In the genomic region with DNA sequence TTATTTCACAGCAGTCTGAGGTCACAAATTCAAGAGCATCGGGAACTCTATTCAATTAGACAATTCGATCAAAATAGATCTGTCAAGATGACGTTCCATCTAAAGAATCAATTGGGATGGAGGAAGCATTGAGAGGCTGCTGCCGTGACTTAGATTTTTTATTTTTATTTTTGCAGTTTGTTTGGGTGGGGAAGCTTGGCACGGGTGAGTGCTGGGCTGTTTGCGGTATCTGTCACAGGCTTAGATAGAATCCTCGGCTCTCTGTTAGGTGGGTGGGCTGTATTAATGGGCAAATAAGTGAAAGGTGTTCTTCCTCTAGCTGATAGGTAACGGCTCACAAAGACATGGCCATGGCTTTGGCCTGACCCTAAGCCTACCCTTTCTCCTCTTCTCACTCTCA, we compare ENCODE assay signal across 22 mouse cellular contexts.
"Had no signal": no experiment of that assay in that cellular context is flagged by ENCODE, and none has a peak within 500 bp of the region (broad histone marks: within the 10 kb centered on the region; RNA-seq: fewer than 3 reads in every experiment).

No protein-coding gene starts in this region.

- H3K4me2 ChIP-seq: limb, embryonic 13.5 days; liver, embryonic 12.5 days; liver, embryonic 15.5 days; lung, embryonic 15.5 days; midbrain, embryonic 13.5 days; neural tube, embryonic 13.5 days; stomach, embryonic 15.5 days had no signal

- H3K4me3 ChIP-seq: limb, embryonic 10.5 days; limb, embryonic 13.5 days; liver, embryonic 12.5 days; liver, embryonic 15.5 days; lung, embryonic 15.5 days; megakaryocyte, embryonic 14.5 days; midbrain, embryonic 10.5 days; midbrain, embryonic 13.5 days; myocyte; neural tube, embryonic 13.5 days; stomach, embryonic 15.5 days had no signal

- ATAC-seq: liver, embryonic 12.5 days; midbrain, embryonic 13.5 days; midbrain, embryonic 16.5 days had no signal

- H3K9ac ChIP-seq: limb, embryonic 13.5 days; liver, embryonic 12.5 days; liver, embryonic 15.5 days; lung, embryonic 15.5 days; midbrain, embryonic 13.5 days; neural tube, embryonic 13.5 days; stomach, embryonic 15.5 days had no signal

- H3K4me1 ChIP-seq: liver, embryonic 12.5 days; liver, embryonic 15.5 days; lung, embryonic 15.5 days; megakaryocyte, embryonic 14.5 days; midbrain, embryonic 10.5 days; stomach, embryonic 15.5 days had no signal

- H3K27ac ChIP-seq: limb, embryonic 10.5 days; limb, embryonic 13.5 days; liver, embryonic 12.5 days; liver, embryonic 15.5 days; lung, embryonic 15.5 days; midbrain, embryonic 10.5 days; midbrain, embryonic 13.5 days; stomach, embryonic 15.5 days had no signal

- H3K36me3 ChIP-seq: limb, embryonic 10.5 days; limb, embryonic 13.5 days; liver, embryonic 12.5 days; liver, embryonic 15.5 days; lung, embryonic 15.5 days; midbrain, embryonic 10.5 days; midbrain, embryonic 13.5 days; neural tube, embryonic 13.5 days; stomach, embryonic 15.5 days had no signal

- H3K9me3 ChIP-seq: limb, embryonic 10.5 days; limb, embryonic 13.5 days; liver, embryonic 12.5 days; liver, embryonic 15.5 days; lung, embryonic 15.5 days; midbrain, embryonic 10.5 days; midbrain, embryonic 13.5 days; neural tube, embryonic 13.5 days; stomach, embryonic 15.5 days had no signal

- H3K27me3 ChIP-seq: limb, embryonic 13.5 days; liver, embryonic 12.5 days; liver, embryonic 15.5 days; lung, embryonic 15.5 days; megakaryocyte, embryonic 14.5 days; midbrain, embryonic 13.5 days; neural tube, embryonic 13.5 days; stomach, embryonic 15.5 days had no signal

- DNase-seq: kidney, postnatal 14 days; kidney, postnatal 4 days; layer of hippocampus, postnatal 36 days; liver; lung, adult 18-20 months; lung, postnatal 10 days; lung, postnatal 36 days; right cerebral cortex, postnatal 25 days; spleen, adult 18-20 months; thymus, postnatal 25 days had no signal
